Mouse (Mus musculus): ENCODE results near the gene Scamp5. TPM values are rescaled to one million over a fixed set of nuclear protein-coding genes. Genes with fewer than 3 reads are reported as not detected.

Gene Scamp5
- polyA plus RNA-seq, 1 experiment = 353 TPM

DNA sequence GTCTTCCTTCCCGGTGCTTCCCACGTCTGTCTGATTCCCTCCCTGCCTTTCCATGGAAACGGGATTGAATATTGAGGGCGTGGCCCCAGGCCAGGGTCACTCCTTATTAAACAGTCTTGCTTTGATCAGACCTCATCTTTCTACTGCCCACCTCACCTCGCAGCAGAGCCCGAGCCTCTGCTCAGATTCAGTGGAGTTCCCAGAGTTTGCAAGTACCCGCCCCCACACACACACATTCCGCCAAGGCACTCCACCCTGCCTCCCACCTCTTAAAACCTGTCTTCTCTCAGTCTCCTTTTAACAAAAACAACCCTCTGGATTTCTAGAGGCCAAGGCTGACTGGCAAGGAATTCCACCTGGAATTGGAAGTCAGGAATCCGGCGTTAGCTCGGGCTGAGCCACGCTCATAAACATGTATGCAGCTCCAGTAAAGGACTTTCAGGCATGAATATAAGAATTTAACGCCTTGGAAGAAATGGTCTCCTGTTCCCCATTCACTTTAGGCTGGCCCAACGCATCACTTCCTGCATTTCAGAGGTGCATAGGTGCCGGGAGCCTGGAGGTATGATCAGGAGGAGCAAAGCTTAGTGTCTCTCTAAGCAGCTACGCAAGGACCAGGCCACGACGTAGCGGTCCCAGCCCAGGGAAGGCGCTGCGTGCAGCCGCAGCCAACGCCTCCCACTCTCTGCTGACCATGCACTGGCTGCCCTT, 35.2 kb upstream of the Scamp5 start:
- WGBS = 39% methylated on average over 23 of the region's 23 CpGs
- no peak overlapping the region for H3K4me3 ChIP-seq (replicated peaks; ENCODE audit: insufficient read depth, low read depth, low read length)
- H3K27ac ChIP-seq (ENCODE audit: insufficient read depth, low read length) = no peak overlapping the region
- H3K4me1 ChIP-seq (ENCODE audit: control insufficient read depth, insufficient read depth, low read length) = peaks cover 3% of the 10 kb centered on the region; the same call in 1 of the 2 replicates
- DNase-seq = no peak
- no peaks in the 10 kb centered on the region; the same call in 1 of the 2 replicates for H3K27me3 ChIP-seq (ENCODE audit: control insufficient read depth, insufficient read depth, low read length)
- TF ChIP-seq CTCF (IDR thresholded peaks at IDR 0.05; ENCODE audit: borderline replicate concordance, insufficient read depth, low read depth, low read length) = no peak

DNA sequence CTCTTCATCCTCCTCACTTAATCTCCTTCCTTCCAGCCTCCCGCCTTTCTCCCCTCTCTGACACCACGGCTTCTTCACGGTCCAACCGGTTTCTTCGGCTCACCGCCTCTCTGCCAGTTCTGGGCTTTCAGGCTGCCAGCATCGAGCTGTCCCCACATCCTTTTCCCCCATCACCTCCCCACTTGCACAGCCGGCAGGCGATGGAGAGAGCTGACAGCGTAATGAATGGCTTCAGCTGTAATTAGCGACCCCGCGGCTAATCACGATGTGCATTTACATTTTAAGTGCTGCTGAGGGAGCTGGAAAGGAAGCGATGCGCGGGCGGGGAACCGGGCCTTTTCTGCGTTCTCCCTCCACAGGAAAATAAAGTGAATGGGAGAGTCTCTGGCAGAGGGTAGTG, 34.0 kb upstream of the Scamp5 start:
- Histone ChIP-seq H3K4me3 (replicated peaks; ENCODE audit: insufficient read depth, low read depth, low read length) (no peak overlapping the region), H3K4me1 (ENCODE audit: control insufficient read depth, insufficient read depth, low read length) (peaks cover 3% of the 10 kb centered on the region; the same call in 1 of the 2 replicates), H3K27ac (ENCODE audit: insufficient read depth, low read length) (no peak overlapping the region), H3K27me3 (ENCODE audit: control insufficient read depth, insufficient read depth, low read length) (no peaks in the 10 kb centered on the region; the same call in 1 of the 2 replicates)
- DNase-seq = no peak
- TF ChIP-seq POLR2A (IDR thresholded peaks at IDR 0.05; ENCODE audit: borderline replicate concordance, insufficient read depth, low read length) = no peak
- no peak for TF ChIP-seq CTCF (IDR thresholded peaks at IDR 0.05; ENCODE audit: borderline replicate concordance, insufficient read depth, low read depth, low read length)
- WGBS = 18% methylated on average over 20 of the region's 20 CpGs

DNA sequence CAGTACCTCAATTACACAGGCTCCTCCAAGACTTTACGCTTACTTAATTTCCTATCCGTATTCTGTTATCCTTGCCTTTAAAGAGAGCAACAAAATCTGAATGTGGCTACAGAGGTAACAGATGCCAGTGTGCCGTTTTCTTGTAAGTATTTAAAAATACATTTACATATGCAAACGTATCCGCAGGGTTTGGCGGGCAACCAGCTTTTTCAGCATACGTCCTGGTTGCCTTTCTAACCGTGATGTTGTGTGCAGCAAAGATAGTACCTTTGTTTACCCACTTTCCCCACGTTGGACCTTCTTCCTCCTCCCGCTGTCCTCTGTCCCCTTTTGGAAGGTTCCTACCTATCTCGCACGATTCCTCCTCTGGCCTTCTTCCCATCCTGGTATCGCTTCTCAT, 33.6 kb upstream of the Scamp5 start:
- Histone ChIP-seq H3K27me3 (ENCODE audit: control insufficient read depth, insufficient read depth, low read length) (no peaks in the 10 kb centered on the region; the same call in 1 of the 2 replicates), H3K4me1 (ENCODE audit: control insufficient read depth, insufficient read depth, low read length) (peaks cover 3% of the 10 kb centered on the region; the same call in 1 of the 2 replicates), H3K27ac (ENCODE audit: insufficient read depth, low read length) (no peak overlapping the region), H3K4me3 (replicated peaks; ENCODE audit: insufficient read depth, low read depth, low read length) (no peak overlapping the region)
- no peak for TF ChIP-seq CTCF (IDR thresholded peaks at IDR 0.05; ENCODE audit: borderline replicate concordance, insufficient read depth, low read depth, low read length)
- TF ChIP-seq POLR2A (IDR thresholded peaks at IDR 0.05; ENCODE audit: borderline replicate concordance, insufficient read depth, low read length) = no peak
- no peak for DNase-seq
- whole genome bisulfite sequencing = 24% methylated on average over 13 of the region's 13 CpGs

DNA sequence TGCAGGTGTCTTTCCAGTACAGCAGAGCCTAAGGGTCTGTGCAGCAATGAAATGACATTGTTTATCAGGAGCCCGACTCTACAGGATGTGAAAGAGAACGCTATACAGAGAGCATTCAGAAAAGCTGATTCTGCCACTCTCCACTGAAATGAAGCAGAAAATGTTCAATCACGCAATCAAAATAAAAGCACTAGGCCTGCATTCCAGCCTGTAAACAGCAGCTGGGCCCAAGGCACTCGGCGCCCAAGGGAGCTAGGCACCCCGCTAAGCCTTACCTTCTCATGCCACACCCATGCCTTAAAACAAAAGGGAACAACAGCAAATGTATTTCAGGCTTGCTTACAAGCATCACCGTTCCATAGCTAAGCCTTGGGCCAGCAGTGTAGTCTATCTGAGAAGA, 30.7 kb upstream of the Scamp5 start:
- Histone ChIP-seq H3K27me3 (ENCODE audit: control insufficient read depth, insufficient read depth, low read length) (no peaks in the 10 kb centered on the region; the same call in 1 of the 2 replicates), H3K27ac (ENCODE audit: insufficient read depth, low read length) (no peak overlapping the region), H3K4me1 (ENCODE audit: control insufficient read depth, insufficient read depth, low read length) (no peaks in the 10 kb centered on the region), H3K4me3 (replicated peaks; ENCODE audit: insufficient read depth, low read depth, low read length) (no peak overlapping the region)
- 70% methylated on average over 7 of the region's 7 CpGs for WGBS
- no peak for TF ChIP-seq CTCF (IDR thresholded peaks at IDR 0.05; ENCODE audit: borderline replicate concordance, insufficient read depth, low read depth, low read length)
- no peak for TF ChIP-seq POLR2A (IDR thresholded peaks at IDR 0.05; ENCODE audit: borderline replicate concordance, insufficient read depth, low read length)
- DNase-seq = no peak

DNA sequence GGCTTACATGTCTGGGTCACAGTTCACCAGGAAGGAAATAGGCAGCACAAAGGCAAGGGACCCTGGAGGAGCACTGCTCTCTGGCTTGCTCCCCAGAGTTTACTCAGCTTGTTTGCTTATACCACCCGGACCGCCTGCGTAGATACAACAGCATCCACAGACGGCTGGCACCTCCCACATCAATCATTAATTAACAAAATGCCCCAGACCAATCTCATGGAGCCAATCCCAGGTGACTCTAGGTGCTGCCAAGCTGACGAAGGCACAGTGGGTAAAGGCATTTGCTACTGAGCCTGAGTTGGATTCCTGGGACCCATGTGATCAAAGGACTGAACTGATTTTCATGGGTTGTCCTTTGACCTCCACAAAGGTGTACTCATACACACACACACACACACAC, 29.4 kb upstream of the Scamp5 start:
- WGBS = 76% methylated on average over 5 of the region's 5 CpGs
- H3K27me3 ChIP-seq (ENCODE audit: control insufficient read depth, insufficient read depth, low read length) = no peaks in the 10 kb centered on the region; the same call in 1 of the 2 replicates
- DNase-seq = no peak
- no peak overlapping the region for H3K4me3 ChIP-seq (replicated peaks; ENCODE audit: insufficient read depth, low read depth, low read length)
- no peak for TF ChIP-seq CTCF (IDR thresholded peaks at IDR 0.05; ENCODE audit: borderline replicate concordance, insufficient read depth, low read depth, low read length)
- no peak for TF ChIP-seq POLR2A (IDR thresholded peaks at IDR 0.05; ENCODE audit: borderline replicate concordance, insufficient read depth, low read length)
- no peak overlapping the region for H3K27ac ChIP-seq (ENCODE audit: insufficient read depth, low read length)
- no peaks in the 10 kb centered on the region for H3K4me1 ChIP-seq (ENCODE audit: control insufficient read depth, insufficient read depth, low read length)

DNA sequence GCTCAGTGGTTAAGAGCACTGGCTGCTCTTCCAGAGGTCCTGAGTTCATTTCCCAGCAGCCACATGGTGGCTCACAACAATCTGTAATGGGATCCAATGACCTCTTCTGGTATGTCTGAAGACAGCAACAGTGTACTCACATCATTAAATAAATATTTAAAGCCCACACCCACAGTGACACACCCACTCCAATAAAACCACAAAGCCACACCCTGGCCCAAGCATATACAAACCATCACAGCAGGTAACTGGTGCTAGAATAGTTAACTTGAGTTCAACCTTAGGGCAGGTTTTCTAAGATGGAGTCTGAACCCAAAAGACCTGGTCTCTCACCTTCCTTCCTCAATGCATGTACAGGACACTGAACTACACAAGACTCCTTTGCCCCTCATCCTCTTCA, 27.1 kb upstream of the Scamp5 start:
- Histone ChIP-seq H3K27me3 (ENCODE audit: control insufficient read depth, insufficient read depth, low read length) (no peaks in the 10 kb centered on the region), H3K4me1 (ENCODE audit: control insufficient read depth, insufficient read depth, low read length) (no peaks in the 10 kb centered on the region), H3K4me3 (replicated peaks; ENCODE audit: insufficient read depth, low read depth, low read length) (no peak overlapping the region), H3K27ac (ENCODE audit: insufficient read depth, low read length) (no peak overlapping the region)
- DNase-seq = no peak
- TF ChIP-seq POLR2A (IDR thresholded peaks at IDR 0.05; ENCODE audit: borderline replicate concordance, insufficient read depth, low read length) = no peak
- no peak for TF ChIP-seq CTCF (IDR thresholded peaks at IDR 0.05; ENCODE audit: borderline replicate concordance, insufficient read depth, low read depth, low read length)

DNA sequence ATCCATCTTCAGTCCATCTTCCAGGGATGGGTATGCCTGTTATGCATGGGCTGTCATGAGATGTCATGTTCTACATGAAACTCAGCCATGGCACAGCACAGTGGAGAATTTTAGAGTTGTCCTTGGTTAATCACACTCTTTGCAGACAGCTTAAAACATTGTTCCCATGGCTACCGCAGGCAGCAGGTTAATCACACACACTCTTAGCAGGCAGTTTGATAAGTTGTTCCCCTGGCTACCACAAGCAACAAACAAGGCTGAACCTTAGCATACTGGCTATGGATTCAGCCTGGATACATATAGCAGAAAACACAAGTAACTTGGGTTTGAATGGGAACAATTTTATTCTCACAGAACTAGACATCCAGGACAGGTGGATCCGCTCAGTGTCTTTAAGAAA, 25.7 kb upstream of the Scamp5 start:
- Histone ChIP-seq H3K4me3 (replicated peaks; ENCODE audit: insufficient read depth, low read depth, low read length) (no peak overlapping the region), H3K27me3 (ENCODE audit: control insufficient read depth, insufficient read depth, low read length) (no peaks in the 10 kb centered on the region), H3K4me1 (ENCODE audit: control insufficient read depth, insufficient read depth, low read length) (no peaks in the 10 kb centered on the region), H3K27ac (ENCODE audit: insufficient read depth, low read length) (no peak overlapping the region)
- DNase-seq = no peak
- 94% methylated on average over 2 of the region's 2 CpGs for WGBS
- no peak for TF ChIP-seq CTCF (IDR thresholded peaks at IDR 0.05; ENCODE audit: borderline replicate concordance, insufficient read depth, low read depth, low read length)
- TF ChIP-seq POLR2A (IDR thresholded peaks at IDR 0.05; ENCODE audit: borderline replicate concordance, insufficient read depth, low read length) = no peak

DNA sequence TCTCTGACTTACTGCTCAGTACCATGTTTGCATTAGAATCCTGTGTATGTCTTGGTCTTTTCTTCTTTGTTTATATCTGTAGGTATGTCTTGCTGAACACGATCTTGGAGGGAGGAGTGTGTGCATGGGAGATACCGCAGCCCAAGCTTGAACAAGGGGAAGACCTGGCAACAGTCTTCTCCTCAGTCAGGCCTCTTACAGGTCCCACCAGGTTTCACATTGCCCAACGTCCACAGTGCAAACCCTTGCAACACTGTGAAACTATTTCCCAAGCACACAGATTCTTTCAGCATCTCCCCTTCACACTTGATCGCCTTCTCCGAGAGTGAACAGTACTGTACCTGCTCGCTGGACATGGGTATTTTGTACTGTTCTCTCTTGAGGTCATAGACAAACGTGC, 19.9 kb upstream of the Scamp5 start:
- DNase-seq = no peak
- WGBS = 69% methylated on average over 7 of the region's 7 CpGs
- Histone ChIP-seq H3K27ac (ENCODE audit: insufficient read depth, low read length) (no peak overlapping the region), H3K4me1 (ENCODE audit: control insufficient read depth, insufficient read depth, low read length) (no peaks in the 10 kb centered on the region), H3K4me3 (replicated peaks; ENCODE audit: insufficient read depth, low read depth, low read length) (no peak overlapping the region), H3K27me3 (ENCODE audit: control insufficient read depth, insufficient read depth, low read length) (no peaks in the 10 kb centered on the region)
- TF ChIP-seq CTCF (IDR thresholded peaks at IDR 0.05; ENCODE audit: borderline replicate concordance, insufficient read depth, low read depth, low read length) (no peak), POLR2A (IDR thresholded peaks at IDR 0.05; ENCODE audit: borderline replicate concordance, insufficient read depth, low read length) (no peak)

All from cerebellum, adult 2 months (tissue).